Mouse (Mus musculus) C2C12 (cell line): ENCODE measurements around the gene Ccn6. TPM values are rescaled to one million over a fixed set of nuclear protein-coding genes. Genes with fewer than 3 reads are reported as not detected.
"Not testable (repeated sequence)": the region's sequence is repeated elsewhere in the genome, so short reads cannot be mapped to it uniquely, and the experiment has no call there.

Experiments
- H3K27me3 ChIP-seq: one replicate; pipeline ENCODE4 v1.6.1; 2011; ENCODE audit not compliant: control insufficient read depth, insufficient read depth, insufficient read length
- H3K36me3 ChIP-seq: one replicate; pipeline ENCODE4 v1.6.1; 2011; ENCODE audit not compliant: control insufficient read depth, insufficient read depth
- H3K4me3 ChIP-seq: one replicate; pipeline ENCODE4 v1.5.1; 2011; ENCODE audit warnings: mild to moderate bottlenecking, control low read depth; ENCODE audit not compliant: poor library complexity, insufficient read depth, severe bottlenecking
- H3K79me2 ChIP-seq: one replicate; pipeline ENCODE4 v1.6.1; 2011; ENCODE audit not compliant: control insufficient read depth, insufficient read depth
- H3K79me3 ChIP-seq: one replicate; pipeline ENCODE4 v1.6.1; 2011; ENCODE audit warnings: low read depth, control low read depth
- H3ac ChIP-seq: one replicate; pipeline ENCODE3; 2011; ENCODE audit warnings: low read depth; ENCODE audit not compliant: control insufficient read depth, insufficient read length
- CEBPB ChIP-seq: IDR thresholded peaks from one replicate; pipeline ENCODE4 v1.6.1; 2011; ENCODE audit warnings: low read depth, mild to moderate bottlenecking, control low read depth, moderate library complexity
- CTCF ChIP-seq: IDR thresholded peaks from one replicate; pipeline ENCODE4 v1.5.1; 2011; ENCODE audit not compliant: control insufficient read depth, insufficient read depth, insufficient read length
- FOSL1 ChIP-seq: IDR thresholded peaks from one replicate; pipeline ENCODE4 v1.8.0; 2011; ENCODE audit warnings: mild to moderate bottlenecking, low read length; ENCODE audit not compliant: poor library complexity, insufficient read depth, severe bottlenecking
- MAX ChIP-seq: IDR thresholded peaks from one replicate; pipeline ENCODE4 v1.6.1; 2011; ENCODE audit warnings: mild to moderate bottlenecking, control low read depth
- MYOD1 ChIP-seq: IDR thresholded peaks from one replicate; pipeline ENCODE4 v1.6.1; 2011; ENCODE audit warnings: low read depth; ENCODE audit not compliant: control insufficient read depth, insufficient read length
- MYOG ChIP-seq: IDR thresholded peaks from one replicate; pipeline ENCODE4 v1.6.1; 2011; ENCODE audit not compliant: control insufficient read depth, insufficient read length; ENCODE audit errors: extremely low read depth
- USF1 ChIP-seq: IDR thresholded peaks from one replicate; pipeline ENCODE4 v1.6.1; 2011; ENCODE audit warnings: low read depth, mild to moderate bottlenecking, control low read depth, moderate library complexity
- long read RNA-seq, 2 experiments: library from polyadenylated mRNA; unstranded; transcript quantifications; one replicate each; pipeline ENCODE4 v2.0.0; 2019 to 2020
- polyA plus RNA-seq: library from polyadenylated mRNA; unstranded; fragments of >200 nt; fragmentation: generic; extraction: Trizol; gene quantifications from one replicate; pipeline ENCODE4 v1.2.1, GENCODE M21; 2012; ENCODE audit warnings: missing spikeins

Ccn6 gene
- not detected for polyA plus RNA-seq
- long read RNA-seq, experiment 1 = 0 reads
- long read RNA-seq, experiment 2 = 0 reads

DNA sequence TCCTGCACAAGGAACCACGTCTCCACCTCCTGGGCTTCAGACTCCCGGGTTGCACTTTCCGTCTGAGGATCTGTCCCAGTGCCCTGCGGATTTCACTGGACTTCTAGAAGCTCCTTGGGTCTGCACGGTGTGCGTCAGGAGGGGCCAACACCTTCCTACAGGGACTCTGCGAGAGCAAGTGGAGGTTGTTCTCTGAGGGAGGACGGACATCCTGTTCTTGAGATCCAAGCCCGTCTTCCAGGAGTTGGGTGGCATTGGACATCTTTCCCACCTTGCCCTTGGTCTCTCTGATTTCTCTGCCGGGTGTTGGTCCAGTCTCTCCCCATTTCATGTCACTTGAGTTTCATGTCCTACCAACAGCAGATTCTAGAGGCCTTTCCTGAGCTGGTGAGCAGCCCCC is at the start of gene Ccn6:
TSS of gene Ccn6 (minus strand) at position 101 of the 400 bp plus-strand sequence.
- H3K79me3 ChIP-seq = no peaks in the 10 kb centered on the region
- H3K36me3 ChIP-seq = no peaks in the 10 kb centered on the region
- no peak within 1 kb of the TSS for H3ac ChIP-seq
- TF ChIP-seq MYOD1 = no peak
- TF ChIP-seq CEBPB = no peak
- no peak for TF ChIP-seq USF1
- TF ChIP-seq FOSL1 = no peak
- TF ChIP-seq CTCF = no peak
- no peak for TF ChIP-seq MYOG
- TF ChIP-seq MAX = no peak
- H3K27me3 ChIP-seq = peaks cover 6% of the 10 kb centered on the region
- no peak within 1 kb of the TSS for H3K4me3 ChIP-seq
- no peaks in the 10 kb centered on the region for H3K79me2 ChIP-seq

DNA sequence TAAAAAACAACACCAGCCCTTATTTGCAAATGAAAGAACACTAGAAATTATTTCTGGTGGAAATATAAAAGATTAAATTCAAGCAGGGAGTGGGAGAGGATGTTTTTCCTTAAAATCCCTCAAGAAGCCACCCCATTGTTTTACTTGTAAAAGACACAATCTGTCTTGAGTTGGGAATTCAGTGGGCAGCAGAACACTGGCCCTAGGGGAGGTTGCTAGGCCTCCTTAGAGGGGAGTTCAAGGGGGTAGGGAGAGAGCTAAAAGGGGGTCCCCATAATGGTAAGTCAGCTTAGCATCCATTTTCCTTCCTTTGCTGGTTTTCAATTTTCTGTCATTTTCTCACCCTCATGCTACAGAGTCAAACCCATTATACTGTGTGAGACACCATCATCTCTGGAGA is 46.4 kb upstream of the Ccn6 start:
- H3K79me2 ChIP-seq = no peaks in the 10 kb centered on the region
- H3K36me3 ChIP-seq = no peaks in the 10 kb centered on the region
- no peaks in the 10 kb centered on the region for H3K79me3 ChIP-seq
- no peak overlapping the region for H3ac ChIP-seq
- no peak overlapping the region for H3K4me3 ChIP-seq
- TF ChIP-seq MYOG = no peak
- TF ChIP-seq MAX = no peak
- no peak for TF ChIP-seq USF1
- no peak for TF ChIP-seq CTCF
- no peak for TF ChIP-seq FOSL1
- TF ChIP-seq MYOD1 = no peak
- no peak for TF ChIP-seq CEBPB
- H3K27me3 ChIP-seq = no peaks in the 10 kb centered on the region

- Histone ChIP-seq H3K36me3 (no peaks in the 10 kb centered on the region), H3K4me3 (no peak overlapping the region), H3K79me3 (no peaks in the 10 kb centered on the region), H3K79me2 (no peaks in the 10 kb centered on the region), H3K27me3 (no peaks in the 10 kb centered on the region), H3ac (no peak overlapping the region)
- TF ChIP-seq CEBPB (no peak), MYOG (no peak), MAX (no peak), FOSL1 (no peak), USF1 (no peak), CTCF (no peak)
Measured at GRCm38 (mm10) chr10:39209161-39210025, 45.8 kb upstream of the Ccn6 start.

DNA sequence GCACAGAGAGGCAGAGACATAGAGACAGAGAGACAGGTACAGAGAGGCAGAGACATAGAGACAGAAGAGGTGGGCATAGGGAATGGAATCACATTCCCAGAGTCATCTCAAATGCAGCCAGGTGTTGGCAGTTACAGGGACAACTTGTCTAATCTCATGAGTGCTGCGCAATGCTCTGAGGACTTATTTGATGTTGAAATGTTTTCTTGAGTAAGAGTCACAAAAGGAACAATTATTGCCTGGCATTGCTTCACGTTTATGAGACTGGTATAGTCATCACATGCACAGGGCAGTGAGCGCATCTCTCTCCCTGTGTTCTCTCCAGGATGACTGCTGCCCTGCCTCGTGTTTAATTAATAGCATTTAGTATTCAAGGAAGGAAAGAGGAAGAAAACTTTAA is 45.1 kb upstream of the Ccn6 start:
- Histone ChIP-seq H3ac (no peak overlapping the region), H3K27me3 (no peaks in the 10 kb centered on the region), H3K79me2 (no peaks in the 10 kb centered on the region), H3K36me3 (no peaks in the 10 kb centered on the region), H3K4me3 (no peak overlapping the region), H3K79me3 (no peaks in the 10 kb centered on the region)
- no peak for TF ChIP-seq CEBPB
- no peak for TF ChIP-seq MYOD1
- TF ChIP-seq USF1 = no peak
- TF ChIP-seq MYOG = no peak
- no peak for TF ChIP-seq FOSL1
- TF ChIP-seq MAX = no peak
- no peak for TF ChIP-seq CTCF

GRCm38 (mm10) chr10:39207310-39207855 is 43.8 kb upstream of the Ccn6 start:
- H3K79me3 ChIP-seq = no peaks in the 10 kb centered on the region
- H3K79me2 ChIP-seq = no peaks in the 10 kb centered on the region
- H3K27me3 ChIP-seq = peaks cover 4% of the 10 kb centered on the region
- no peak overlapping the region for H3ac ChIP-seq
- no peaks in the 10 kb centered on the region for H3K36me3 ChIP-seq
- no peak for TF ChIP-seq FOSL1
- no peak for TF ChIP-seq USF1
- TF ChIP-seq CEBPB = no peak
- TF ChIP-seq CTCF = no peak
- TF ChIP-seq MAX = no peak
- no peak for TF ChIP-seq MYOG
- TF ChIP-seq MYOD1 = no peak
- no peak overlapping the region for H3K4me3 ChIP-seq

- Histone ChIP-seq H3ac (no peak overlapping the region), H3K4me3 (no peak overlapping the region), H3K79me2 (no peaks in the 10 kb centered on the region), H3K79me3 (no peaks in the 10 kb centered on the region), H3K36me3 (no peaks in the 10 kb centered on the region), H3K27me3 (peaks cover 4% of the 10 kb centered on the region)
- TF ChIP-seq CTCF (no peak), USF1 (no peak), MYOG (no peak), CEBPB (no peak), MAX (no peak), FOSL1 (no peak)
Measured at GRCm38 (mm10) chr10:39202490-39202889, 38.9 kb upstream of the Ccn6 start.

- H3ac ChIP-seq, H3K79me2 ChIP-seq, H3K36me3 ChIP-seq, H3K27me3 ChIP-seq, H3K4me3 ChIP-seq, H3K79me3 ChIP-seq: not testable (repeated sequence)
Measured at GRCm38 (mm10) chr10:39198216-39198615, 34.6 kb upstream of the Ccn6 start.
